Mouse (Mus musculus) leukemia stem cell, adult 10-12 weeks (primary cell): Measurements from ENCODE around the gene Bpifb5. TPM values are rescaled to one million over a fixed set of nuclear protein-coding genes. Genes with fewer than 3 reads are reported as not detected.

Experiments used
- polyA plus RNA-seq: library from polyadenylated mRNA; stranded (reverse); fragments of >175 nt; gene quantifications from 2 replicates; pipeline ENCODE4 v1.2.3, GENCODE M21; 2012; ENCODE audit warnings: low replicate concordance

Gene Bpifb5
- not detected in 2 replicates for polyA plus RNA-seq

DNA sequence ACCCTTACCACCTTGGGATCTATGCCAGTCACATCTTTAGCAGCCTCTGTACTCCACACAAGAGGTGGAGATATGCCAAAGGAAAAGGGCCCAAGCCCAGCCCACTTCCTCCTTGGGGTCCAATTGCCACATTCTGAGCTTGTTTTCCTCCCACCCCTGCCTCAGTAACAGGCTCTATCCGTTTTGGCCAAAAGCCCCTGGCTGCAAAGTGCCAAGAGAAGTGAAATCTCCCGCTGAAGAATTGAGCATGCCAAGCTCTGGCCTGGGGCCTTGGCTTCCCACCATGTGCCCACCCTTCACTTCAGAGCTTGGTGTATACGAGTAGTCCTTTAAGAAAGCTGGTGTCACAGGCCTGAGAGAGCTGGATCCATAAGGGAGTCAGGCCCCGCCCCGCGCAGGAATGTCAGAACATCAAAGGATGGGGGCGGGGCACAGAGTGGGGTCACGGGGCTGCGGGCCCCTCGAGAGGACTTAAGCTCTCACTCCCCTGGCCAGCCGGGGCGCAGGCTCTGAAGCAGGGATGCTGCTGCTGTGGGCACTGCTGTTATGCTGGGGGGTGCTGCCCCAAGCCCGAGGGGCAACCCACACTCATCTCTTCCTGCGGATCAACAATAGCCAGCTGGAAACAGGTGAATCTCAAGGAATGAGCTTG lies at the start of gene Bpifb5:
Bpifb5 (plus strand) TSS at position 478 of the 652 bp plus-strand sequence.

DNA sequence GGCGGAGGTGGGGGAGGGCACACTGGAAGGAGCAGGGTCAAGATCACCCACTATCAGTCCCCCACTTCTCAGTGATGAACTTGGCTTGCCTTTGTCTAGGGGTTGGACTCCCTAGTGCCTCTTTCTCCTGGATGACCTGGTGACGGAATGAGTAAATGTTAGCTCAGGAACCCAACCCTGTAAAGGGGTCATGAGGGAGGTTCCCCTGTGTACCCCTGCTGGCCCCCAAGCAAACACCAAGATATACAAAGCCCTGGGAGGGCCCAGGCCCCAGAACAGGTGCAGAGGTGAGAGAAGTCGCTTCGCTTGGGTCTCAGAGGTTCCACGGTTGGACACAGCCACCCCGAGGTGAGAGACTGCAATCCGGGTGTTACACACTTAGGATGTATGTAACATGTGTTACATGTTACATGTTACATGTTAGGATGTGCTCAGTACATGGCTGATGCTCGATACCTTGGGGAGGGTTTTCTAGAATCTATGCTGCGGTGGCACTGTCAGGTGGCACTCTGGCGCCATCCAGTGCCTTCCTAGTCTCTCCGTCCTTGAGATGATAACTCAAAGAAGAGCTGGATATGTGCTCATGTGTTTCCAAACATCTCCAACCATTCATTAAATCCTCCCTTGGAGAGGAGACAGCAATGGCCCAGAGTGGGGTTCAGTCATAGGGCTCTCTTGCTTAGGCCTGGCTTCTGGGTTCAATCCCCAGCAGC lies 32.8 kb upstream of the Bpifb5 start, which contains the start of gene Bpifb1:
Bpifb1 (plus strand) TSS at position 273 of the 713 bp plus-strand sequence.

DNA sequence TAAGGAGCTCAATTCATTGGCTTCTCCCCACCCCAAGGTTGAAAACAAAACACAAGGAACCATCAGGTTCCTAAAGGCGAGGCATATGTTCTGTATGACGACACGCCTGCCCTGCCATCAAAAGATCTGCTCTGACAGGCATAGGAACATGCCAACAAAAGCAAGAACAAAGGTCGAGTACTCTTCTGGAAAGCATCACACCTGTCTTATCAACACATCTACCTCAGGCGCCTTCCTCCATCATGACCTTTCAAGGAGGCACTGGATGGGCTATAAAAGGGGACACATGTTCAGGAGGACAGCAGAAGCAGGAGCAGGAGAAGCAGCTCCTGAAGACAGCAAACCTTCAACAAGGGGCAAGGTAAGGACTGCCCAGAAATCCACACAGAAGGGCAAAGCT lies 34.0 kb downstream of the Bpifb5 start, which contains the start of gene Bpifb9a:
Bpifb9a (plus strand) TSS at position 301 of the 400 bp plus-strand sequence.

Other genes with a start within 250 kb of the Bpifb5 start
- gene Bpifa6, start 248.8 kb upstream of the Bpifb5 start, polyA plus RNA-seq: not detected in 2 replicates
- not detected in 2 replicates for gene Bpifa2, start 215.5 kb upstream of the Bpifb5 start, polyA plus RNA-seq
- not detected in 2 replicates for gene Bpifa3, start 93.4 kb upstream of the Bpifb5 start, polyA plus RNA-seq
- gene Bpifa1, start 80.9 kb upstream of the Bpifb5 start, polyA plus RNA-seq: not detected in 2 replicates
- gene Bpifa5, start 61.1 kb upstream of the Bpifb5 start, polyA plus RNA-seq: not detected in 2 replicates
- gene Bpifb1, start 32.9 kb upstream of the Bpifb5 start, polyA plus RNA-seq: not detected in 2 replicates
- not detected in 2 replicates for gene Bpifb9a, start 34.1 kb downstream of the Bpifb5 start, polyA plus RNA-seq
- not detected in 2 replicates for gene Bpifb9b, start 83.5 kb downstream of the Bpifb5 start, polyA plus RNA-seq
- gene Cdk5rap1, start 149.3 kb downstream of the Bpifb5 start, polyA plus RNA-seq: 0.18 and 1.0 TPM in 2 replicates
- 2.5 and 2.7 TPM in 2 replicates for gene Snta1, start 184.4 kb downstream of the Bpifb5 start, polyA plus RNA-seq
- 4.7 and 12.4 TPM in 2 replicates for gene Cbfa2t2, start 212.7 kb downstream of the Bpifb5 start, polyA plus RNA-seq